Mouse (Mus musculus): ENCODE data around the gene Camk1d. TPM values are rescaled to one million over a fixed set of nuclear protein-coding genes. Genes with fewer than 3 reads are reported as not detected.

The Camk1d gene
- polyA plus RNA-seq, 1 experiment from 2014 or later, result 0.82 TPM

GRCm38 (mm10) chr2:5640586-5640985 lies 73.7 kb downstream of the Camk1d start:
- no peak for ATAC-seq (ENCODE audit: low read depth)
- 77% methylated on average over 5 of the region's 5 CpGs for WGBS (ENCODE audit: insufficient replicate concordance)
- no peaks in the 10 kb centered on the region; the same call in 1 of the 2 replicates for H3K4me1 ChIP-seq (replicated peaks)
- no peaks in the 10 kb centered on the region for H3K36me3 ChIP-seq
- no peak overlapping the region for H3K27ac ChIP-seq
- H3K27me3 ChIP-seq, result no peaks in the 10 kb centered on the region
- DNase-seq, result no peak
- H3K4me3 ChIP-seq (replicated peaks), result no peak overlapping the region
- H3K9me3 ChIP-seq (replicated peaks), result no peaks in the 10 kb centered on the region
- H3K4me2 ChIP-seq, result no peak overlapping the region
- no peak overlapping the region for H3K9ac ChIP-seq

- Histone ChIP-seq H3K27ac (no peak overlapping the region), H3K36me3 (no peaks in the 10 kb centered on the region), H3K4me1 (replicated peaks) (no peaks in the 10 kb centered on the region; the same call in 1 of the 2 replicates), H3K9me3 (replicated peaks) (no peaks in the 10 kb centered on the region), H3K4me2 (no peak overlapping the region), H3K27me3 (no peaks in the 10 kb centered on the region), H3K4me3 (replicated peaks) (no peak overlapping the region), H3K9ac (no peak overlapping the region)
- DNase-seq (no peak), ATAC-seq (ENCODE audit: low read depth) (no peak)
- WGBS (ENCODE audit: insufficient replicate concordance), result 74% methylated on average over 14 of the region's 14 CpGs
These were observed 77.2 kb downstream of the Camk1d start for GRCm38 (mm10) chr2:5636801-5637742.

GRCm38 (mm10) chr2:5632355-5632684 lies 82.0 kb downstream of the Camk1d start:
- no peak for ATAC-seq (ENCODE audit: low read depth)
- DNase-seq, result no peak
- Histone ChIP-seq H3K4me2 (no peak overlapping the region), H3K27me3 (no peaks in the 10 kb centered on the region), H3K4me3 (replicated peaks) (no peak overlapping the region), H3K4me1 (replicated peaks) (peaks cover 5% of the 10 kb centered on the region), H3K9me3 (replicated peaks) (no peaks in the 10 kb centered on the region), H3K27ac (no peak overlapping the region), H3K9ac (no peak overlapping the region), H3K36me3 (no peaks in the 10 kb centered on the region)
- WGBS (ENCODE audit: insufficient replicate concordance), result 75% methylated on average over 6 of the region's 6 CpGs

- Histone ChIP-seq H3K27ac (no peak overlapping the region), H3K4me2 (no peak overlapping the region), H3K9me3 (replicated peaks) (no peaks in the 10 kb centered on the region), H3K4me1 (replicated peaks) (peaks cover 5% of the 10 kb centered on the region), H3K27me3 (no peaks in the 10 kb centered on the region), H3K9ac (no peak overlapping the region), H3K36me3 (no peaks in the 10 kb centered on the region), H3K4me3 (replicated peaks) (no peak overlapping the region)
- ATAC-seq (ENCODE audit: low read depth) (no peak), DNase-seq (no peak)
- 68% methylated on average over 11 of the region's 11 CpGs for WGBS (ENCODE audit: insufficient replicate concordance)
These were observed 82.5 kb downstream of the Camk1d start for GRCm38 (mm10) chr2:5631676-5632354.

- DNase-seq (no peak), ATAC-seq (ENCODE audit: low read depth) (no peak)
- Histone ChIP-seq H3K4me3 (replicated peaks) (no peak overlapping the region), H3K4me1 (replicated peaks) (peaks cover 5% of the 10 kb centered on the region), H3K9me3 (replicated peaks) (no peaks in the 10 kb centered on the region), H3K27me3 (no peaks in the 10 kb centered on the region), H3K9ac (no peak overlapping the region), H3K27ac (no peak overlapping the region), H3K36me3 (no peaks in the 10 kb centered on the region), H3K4me2 (no peak overlapping the region)
- WGBS (ENCODE audit: insufficient replicate concordance), result 24% methylated on average over 4 of the region's 4 CpGs
These were observed 83.6 kb downstream of the Camk1d start for GRCm38 (mm10) chr2:5630710-5631109.

- peak; percentile 89 for ATAC-seq (ENCODE audit: low read depth)
- no peaks in the 10 kb centered on the region for H3K9me3 ChIP-seq (replicated peaks)
- H3K4me2 ChIP-seq, result no peak overlapping the region
- no peak overlapping the region for H3K9ac ChIP-seq
- H3K27ac ChIP-seq, result no peak overlapping the region
- peak; percentile 50 for DNase-seq
- no peaks in the 10 kb centered on the region for H3K27me3 ChIP-seq
- no peak overlapping the region for H3K4me3 ChIP-seq (replicated peaks)
- 16% methylated on average over 4 of the region's 4 CpGs for WGBS (ENCODE audit: insufficient replicate concordance)
- H3K36me3 ChIP-seq, result no peaks in the 10 kb centered on the region
- H3K4me1 ChIP-seq (replicated peaks), result peaks cover 10% of the 10 kb centered on the region
These were observed 89.9 kb downstream of the Camk1d start for GRCm38 (mm10) chr2:5624379-5624778.

- no peak for DNase-seq
- Histone ChIP-seq H3K27me3 (no peaks in the 10 kb centered on the region), H3K27ac (no peak overlapping the region), H3K9ac (no peak overlapping the region), H3K9me3 (replicated peaks) (no peaks in the 10 kb centered on the region), H3K36me3 (no peaks in the 10 kb centered on the region), H3K4me3 (replicated peaks) (no peak overlapping the region), H3K4me2 (no peak overlapping the region), H3K4me1 (replicated peaks) (peaks cover 25% of the 10 kb centered on the region)
- WGBS (ENCODE audit: insufficient replicate concordance), result 80% methylated on average over 8 of the region's 8 CpGs
- ATAC-seq (ENCODE audit: low read depth), result no peak
These were observed 95.9 kb downstream of the Camk1d start for GRCm38 (mm10) chr2:5618361-5618896.

- peak; percentile 87 for ATAC-seq (ENCODE audit: low read depth)
- Histone ChIP-seq H3K4me2 (no peak overlapping the region), H3K4me1 (replicated peaks) (peaks cover 47% of the 10 kb centered on the region), H3K9ac (no peak overlapping the region), H3K27ac (no peak overlapping the region; the same call in 1 of the 2 replicates), H3K9me3 (replicated peaks) (no peaks in the 10 kb centered on the region), H3K27me3 (no peaks in the 10 kb centered on the region), H3K4me3 (replicated peaks) (no peak overlapping the region), H3K36me3 (no peaks in the 10 kb centered on the region)
- DNase-seq, result peak; percentile 59
- 25% methylated on average over 3 of the region's 3 CpGs for WGBS (ENCODE audit: insufficient replicate concordance)
These were observed 99.4 kb downstream of the Camk1d start for GRCm38 (mm10) chr2:5614896-5615295.

GRCm38 (mm10) chr2:5614308-5614705 lies 100.0 kb downstream of the Camk1d start:
- WGBS (ENCODE audit: insufficient replicate concordance), result 85% methylated on average over 2 of the region's 2 CpGs
- H3K4me3 ChIP-seq (replicated peaks), result no peak overlapping the region
- H3K27ac ChIP-seq, result peak overlapping the region; percentile 32
- H3K9me3 ChIP-seq (replicated peaks), result no peaks in the 10 kb centered on the region
- DNase-seq (no peak), ATAC-seq (ENCODE audit: low read depth) (no peak)
- H3K27me3 ChIP-seq, result no peaks in the 10 kb centered on the region
- H3K4me1 ChIP-seq (replicated peaks), result peaks cover 49% of the 10 kb centered on the region
- H3K9ac ChIP-seq, result no peak overlapping the region
- no peaks in the 10 kb centered on the region for H3K36me3 ChIP-seq
- H3K4me2 ChIP-seq, result no peak overlapping the region

- peak; percentile 17 for DNase-seq
- 35% methylated on average over 12 of the region's 12 CpGs for WGBS (ENCODE audit: insufficient replicate concordance)
- 0 out of 2 replicates have a peak, but pooled peaks have one; percentile 10 for ATAC-seq (ENCODE audit: low read depth)
These were observed 100.5 kb downstream of the Camk1d start for GRCm38 (mm10) chr2:5613651-5614307.

GRCm38 (mm10) chr2:5611601-5612000 lies 102.7 kb downstream of the Camk1d start:
- no peaks in the 10 kb centered on the region for H3K27me3 ChIP-seq
- no peak for DNase-seq
- no peaks in the 10 kb centered on the region for H3K36me3 ChIP-seq
- H3K9ac ChIP-seq, result no peak overlapping the region
- H3K4me2 ChIP-seq, result no peak overlapping the region
- H3K27ac ChIP-seq, result no peak overlapping the region
- no peaks in the 10 kb centered on the region for H3K9me3 ChIP-seq (replicated peaks)
- peaks cover 52% of the 10 kb centered on the region for H3K4me1 ChIP-seq (replicated peaks)
- ATAC-seq (ENCODE audit: low read depth), result no peak
- no peak overlapping the region for H3K4me3 ChIP-seq (replicated peaks)
- WGBS (ENCODE audit: insufficient replicate concordance), result 15% methylated on average over 1 of the region's 1 CpGs

More at GRCm38 (mm10) chr2:5613651-5614307, 100.5 kb downstream of the Camk1d start:
- no peak overlapping the region for H3K4me3 ChIP-seq (replicated peaks)
- peaks cover 52% of the 10 kb centered on the region for H3K4me1 ChIP-seq (replicated peaks)
- no peaks in the 10 kb centered on the region for H3K9me3 ChIP-seq (replicated peaks)
- H3K27me3 ChIP-seq, result no peaks in the 10 kb centered on the region
- H3K27ac ChIP-seq, result peak overlapping the region; percentile 32
- no peak overlapping the region for H3K4me2 ChIP-seq
- no peak overlapping the region for H3K9ac ChIP-seq
- H3K36me3 ChIP-seq, result no peaks in the 10 kb centered on the region

All from liver, embryonic 13.5 days (tissue).